ENCODE assay signal across 8 mouse cellular contexts in genomic region chr7:19006476-19006875, GRCm38 (mm10). TPM values are rescaled to one million over a fixed set of nuclear protein-coding genes. Genes with fewer than 3 reads are reported as not detected.
DNase-seq lines count a peak whose midpoint lies in the region; ATAC-seq and TF ChIP-seq lines count a peak whose summit lies in the region.

No protein-coding gene starts in this region.

- H3K9ac ChIP-seq in midbrain, embryonic 11.5 days (ENCODE audit: low read length): no peak overlapping the region

- peak overlapping the region; percentile 12; the same call in 1 of the 2 replicates for H3K4me2 ChIP-seq in midbrain, embryonic 11.5 days

- WGBS in midbrain, embryonic 11.5 days: 10% methylated on average over 12 of the region's 12 CpGs
- 3% methylated on average over 12 of the region's 12 CpGs for WGBS in small intestine, adult 2 months

- DNase-seq in cerebellum, adult 11 months: peak; percentile 78
- DNase-seq in cerebellum, postnatal 10 days: peak; percentile 91 to 95
- DNase-seq in gastrocnemius, adult 18-20 months (ENCODE audit: low spot score): peak; percentile 84
- peak; percentile 80 for DNase-seq in hindlimb bud, embryonic 11.5 days (ENCODE audit: extremely low spot score, low read depth, low spot score)
- DNase-seq in left cerebral cortex, postnatal 14 days (ENCODE audit: low spot score in 2 of 2): peak; percentile 86 to 92
- peak; percentile 97 for DNase-seq in midbrain, embryonic 11.5 days (ENCODE audit: low spot score, missing footprints)

- H3K9me3 ChIP-seq in midbrain, embryonic 11.5 days (ENCODE audit: control insufficient read depth, low read length): no peaks in the 10 kb centered on the region

- no peak for TF ChIP-seq POLR2A in small intestine, adult 2 months (IDR thresholded peaks at IDR 0.05; ENCODE audit: low read depth, low read length)

- H3K4me1 ChIP-seq in midbrain, embryonic 11.5 days (ENCODE audit: control insufficient read depth, insufficient read depth, low read length): peaks cover 25% of the 10 kb centered on the region
- H3K4me1 ChIP-seq in small intestine, adult 2 months (ENCODE audit: control insufficient read depth, insufficient read depth, insufficient read length, low read length): peaks cover 31% of the 10 kb centered on the region

- peaks cover 10% of the 10 kb centered on the region; the same call in 1 of the 2 replicates for H3K36me3 ChIP-seq in midbrain, embryonic 11.5 days (ENCODE audit: control insufficient read depth, insufficient read depth, low read length)
- H3K36me3 ChIP-seq in small intestine, adult 2 months (ENCODE audit: control insufficient read depth, insufficient read depth, low read length): peaks cover 7% of the 10 kb centered on the region; the same call in 1 of the 2 replicates

- intact Hi-C loops in left cerebral cortex, postnatal 14 days (cut with DNase I): no loop called here

- peak; percentile 99; the same call in 1 of the 2 replicates for TF ChIP-seq CTCF in small intestine, adult 2 months (IDR thresholded peaks at IDR 0.05; ENCODE audit: extremely low read depth, insufficient read length, insufficient replicate concordance, low read depth, low read length)

- H3K4me3 ChIP-seq in midbrain, embryonic 11.5 days (ENCODE audit: low read depth, low read length): no peak overlapping the region
- H3K4me3 ChIP-seq in small intestine, adult 2 months (ENCODE audit: low read depth, low read length): no peak overlapping the region

- no peak for ATAC-seq in cerebellum, adult (ENCODE audit: insufficient number of reproducible peaks, low FRiP score, low TSS enrichment)
- no peak for ATAC-seq in midbrain, embryonic 11.5 days (ENCODE audit: low FRiP score)

- no peaks in the 10 kb centered on the region for H3K27me3 ChIP-seq in midbrain, embryonic 11.5 days (ENCODE audit: control insufficient read depth, insufficient read depth, low read length)
- H3K27me3 ChIP-seq in small intestine, adult 2 months (ENCODE audit: control insufficient read depth, insufficient read depth, low read length): no peaks in the 10 kb centered on the region

- H3K27ac ChIP-seq in midbrain, embryonic 11.5 days (ENCODE audit: low read depth, low read length): no peak overlapping the region
- H3K27ac ChIP-seq in small intestine, adult 2 months (ENCODE audit: insufficient read depth, low read depth, low read length): 0 out of 2 replicates have a peak overlapping the region, but pooled peaks have one; percentile 36

RNA-seq across cellular contexts. Expression of gene Irf2bp1, which starts 2.6 kb away (rescaled TPM):
- 10 to 100 TPM; 18.3 to 18.5 TPM for total RNA-seq in gastrocnemius, adult 18-20 months (2021)
- 10 to 100 TPM; 42.5 to 45.2 TPM for total RNA-seq in left cerebral cortex, postnatal 14 days (2021)
- polyA plus RNA-seq in midbrain, embryonic 11.5 days (2014; fragmentation: Nextera tagmentation; extraction: Ambion mirVana): 24.1 and 26.5 TPM in 2 replicates
- polyA plus RNA-seq in small intestine, adult 2 months (2012; rRNA removed): 17.0 and 25.8 TPM in 2 replicates

RNA-seq across cellular contexts. Expression of gene Mypop, which starts 15.4 kb away (rescaled TPM):
- 1 to 10 TPM; 8.7 to 8.9 TPM for total RNA-seq in gastrocnemius, adult 18-20 months (2021)
- total RNA-seq in left cerebral cortex, postnatal 14 days (2021): 10 to 100 TPM; 39.9 to 42.2 TPM
- 3.7 and 4.0 TPM in 2 replicates for polyA plus RNA-seq in midbrain, embryonic 11.5 days (2014; fragmentation: Nextera tagmentation; extraction: Ambion mirVana)
- polyA plus RNA-seq in small intestine, adult 2 months (2012; rRNA removed): 1.9 and 2.3 TPM in 2 replicates

RNA-seq across cellular contexts. Expression of gene Foxa3, which starts 16.9 kb away (rescaled TPM):
- under 1 TPM in 1 of 2 experiments, not detected in 1; 0.09 TPM for total RNA-seq in gastrocnemius, adult 18-20 months (2021)
- not detected for total RNA-seq in left cerebral cortex, postnatal 14 days (2021)
- not detected in 2 replicates for polyA plus RNA-seq in midbrain, embryonic 11.5 days (2014; fragmentation: Nextera tagmentation; extraction: Ambion mirVana)
- polyA plus RNA-seq in small intestine, adult 2 months (2012; rRNA removed): 17.8 and 19.9 TPM in 2 replicates

RNA-seq across cellular contexts. Expression of gene Sympk, which starts 17.7 kb away (rescaled TPM):
- total RNA-seq in gastrocnemius, adult 18-20 months (2021): 10 to 100 TPM; 74.1 to 74.6 TPM
- total RNA-seq in left cerebral cortex, postnatal 14 days (2021): 100 to 1,000 TPM; 106 to 109 TPM
- polyA plus RNA-seq in midbrain, embryonic 11.5 days (2014; fragmentation: Nextera tagmentation; extraction: Ambion mirVana): 30.9 and 33.3 TPM in 2 replicates
- polyA plus RNA-seq in small intestine, adult 2 months (2012; rRNA removed): 50.4 and 71.8 TPM in 2 replicates

RNA-seq across cellular contexts. Expression of gene Nanos2, which starts 19.3 kb away (rescaled TPM):
- total RNA-seq in gastrocnemius, adult 18-20 months (2021): not detected
- under 1 TPM; 0.42 to 0.75 TPM for total RNA-seq in left cerebral cortex, postnatal 14 days (2021)
- polyA plus RNA-seq in midbrain, embryonic 11.5 days (2014; fragmentation: Nextera tagmentation; extraction: Ambion mirVana): 0.10 TPM in 2 replicates
- not detected in 2 replicates for polyA plus RNA-seq in small intestine, adult 2 months (2012; rRNA removed)

Comparison
In these comparisons a context has a peak if more than half of its experiments do, and no peak if none do; other contexts are left out.
1. RNA of gene Mypop, which starts 15.4 kb away (total RNA-seq): 39.9 to 42.2 TPM in left cerebral cortex, postnatal 14 days; 8.7 to 8.9 TPM in gastrocnemius, adult 18-20 months; every median in the first group is over 4 times any median in the second.
2. Peak in every context shown above with its lines, with median percentiles within 50 percentile points of each other: DNase-seq.